Mouse (Mus musculus) gastrocnemius, postnatal 36 days (tissue): ENCODE data around the gene Whrn. TPM values are rescaled to one million over a fixed set of nuclear protein-coding genes. Genes with fewer than 3 reads are reported as not detected.
A peak's percentile ranks its signal among the peaks of the same experiment; 100 is the strongest.

Source experiments
- DNase-seq, 2 experiments: peaks; one replicate each; pipeline ENCODE4 v3.0.0; 2022
- intact Hi-C: fragments of 180-260 bp; cut with DNase I; formaldehyde crosslinking; loops from one replicate; pipeline ENCODE4 v1.15.1; 2025
- long read RNA-seq, 2 experiments: library from polyadenylated mRNA; stranded (forward); transcript quantifications; one replicate each; pipeline ENCODE4 v2.0.0; 2021
- total RNA-seq, 2 experiments: library from RNA; stranded (reverse); gene quantifications; 2 replicates each; pipeline ENCODE4 v1.2.3; 2021

The Whrn gene
- 1 to 10 TPM; 2.2 to 2.5 TPM for total RNA-seq
- long read RNA-seq, experiment 1, full-length matches to known transcripts: 1 of 2 reads
- long read RNA-seq, experiment 1, partial matches to known transcripts: 0 of 2 reads
- long read RNA-seq, experiment 1, other reads (novel, unspliced or antisense): 1 of 2 reads
- long read RNA-seq, experiment 2, partial matches to known transcripts: 1 of 2 reads
- long read RNA-seq, experiment 2, other reads (novel, unspliced or antisense): 1 of 2 reads

DNA sequence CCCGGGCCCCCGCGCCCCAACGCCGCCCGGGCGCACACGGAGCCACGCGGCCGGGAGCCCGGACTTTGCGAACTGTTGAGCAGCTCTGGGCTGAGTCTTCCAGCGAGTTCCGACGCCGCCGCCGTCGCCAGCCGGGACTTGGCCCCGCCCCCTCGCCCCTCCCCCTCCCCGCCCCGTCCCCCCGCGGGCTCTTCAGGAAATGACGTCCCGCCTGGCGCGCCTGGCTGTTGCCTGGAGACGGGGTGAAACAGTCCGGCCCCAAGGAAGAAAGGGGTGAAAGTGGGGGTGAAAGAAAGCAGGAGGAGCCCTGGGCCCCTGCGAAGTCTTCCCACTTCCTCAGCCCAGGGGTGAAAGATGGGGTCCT lies at the start of gene Whrn:
Gene Whrn (minus strand): TSS at position 77 of the 364 bp plus-strand sequence.
- DNase-seq: peak; percentile 58 to 66
- intact Hi-C loops: no loop called here

DNA sequence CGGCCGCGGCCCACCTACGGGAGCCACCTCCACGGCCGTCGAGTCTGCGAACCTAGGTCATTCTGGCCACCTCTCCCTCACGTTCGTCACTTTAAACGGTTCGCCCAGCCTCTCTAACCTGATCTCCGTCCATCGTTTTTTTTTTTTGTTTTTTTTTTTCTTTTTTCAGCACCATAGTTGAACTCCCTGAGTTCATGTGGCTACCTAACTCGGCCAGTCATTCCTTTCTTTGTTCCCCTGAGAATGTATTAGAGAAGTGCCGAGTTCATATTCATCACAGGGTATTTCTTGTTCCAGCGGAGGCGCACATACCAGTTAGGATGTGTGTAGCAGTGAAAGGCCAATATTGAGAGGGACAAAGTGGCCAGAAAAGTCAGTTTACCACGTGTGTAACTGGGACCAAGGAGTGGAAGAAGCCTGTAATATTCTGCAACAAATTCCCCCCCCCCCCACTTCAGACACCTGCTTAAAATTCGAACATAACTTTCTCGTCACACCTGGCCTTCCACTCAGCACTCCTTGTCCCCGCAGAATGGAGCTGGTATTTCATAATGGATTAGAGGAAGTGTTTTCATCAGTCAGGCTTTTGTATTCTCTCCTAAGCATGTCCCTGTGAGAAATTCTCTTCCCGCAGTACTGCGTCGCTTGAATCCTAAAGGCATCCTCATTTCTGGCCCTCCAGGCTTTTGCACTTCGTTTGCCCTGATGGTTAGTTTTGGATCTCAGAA lies 49.6 kb upstream of the Whrn start:
- no peak for DNase-seq

GRCm38 (mm10) chr4:63544494-63545230 lies 48.9 kb upstream of the Whrn start, which contains the start of gene Atp6v1g1:
TSS of gene Atp6v1g1 (plus strand) at chr4:63544772.
- peak; percentile 94 for DNase-seq
- intact Hi-C loops: no loop called here

More for the DNA sequence above, 49.6 kb upstream of the Whrn start:
- intact Hi-C loops: no loop called here

DNA sequence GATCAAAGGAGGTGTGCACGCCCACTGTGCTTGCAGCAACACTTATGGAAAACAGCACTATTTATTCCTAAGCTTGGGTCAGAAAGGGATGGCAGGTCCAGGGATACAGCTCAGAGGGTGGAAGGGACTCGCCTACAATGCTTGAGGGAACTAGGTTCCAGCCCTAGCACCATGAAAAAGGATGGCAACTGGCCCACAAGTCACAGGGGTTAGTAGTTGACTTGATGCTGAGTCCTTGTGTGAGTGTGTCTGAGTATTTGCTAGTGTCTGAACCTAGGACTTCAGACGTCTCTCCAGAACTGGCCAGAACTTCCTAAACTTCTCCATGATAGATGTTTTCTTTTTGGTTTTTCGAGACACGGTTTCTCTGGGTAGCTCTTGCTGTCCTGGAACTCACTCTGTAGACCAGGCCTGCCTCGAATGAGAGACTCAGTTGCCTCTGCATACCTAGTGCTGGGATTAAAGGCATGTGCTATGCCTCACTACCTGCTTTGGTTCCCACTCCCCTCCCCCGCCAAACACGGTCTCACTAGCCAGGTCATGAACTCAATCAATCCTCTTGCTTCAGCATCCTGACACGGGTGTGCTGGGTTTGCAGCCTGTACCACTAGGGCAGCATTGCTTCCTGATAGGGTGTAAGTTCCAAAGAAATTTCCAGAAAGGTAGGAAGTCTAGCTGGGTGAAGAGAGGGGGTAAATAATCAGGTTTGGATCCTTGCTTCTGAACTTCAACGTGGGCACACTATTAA lies 48.1 kb upstream of the Whrn start:
- intact Hi-C loops: no loop called here
- no peak for DNase-seq

DNA sequence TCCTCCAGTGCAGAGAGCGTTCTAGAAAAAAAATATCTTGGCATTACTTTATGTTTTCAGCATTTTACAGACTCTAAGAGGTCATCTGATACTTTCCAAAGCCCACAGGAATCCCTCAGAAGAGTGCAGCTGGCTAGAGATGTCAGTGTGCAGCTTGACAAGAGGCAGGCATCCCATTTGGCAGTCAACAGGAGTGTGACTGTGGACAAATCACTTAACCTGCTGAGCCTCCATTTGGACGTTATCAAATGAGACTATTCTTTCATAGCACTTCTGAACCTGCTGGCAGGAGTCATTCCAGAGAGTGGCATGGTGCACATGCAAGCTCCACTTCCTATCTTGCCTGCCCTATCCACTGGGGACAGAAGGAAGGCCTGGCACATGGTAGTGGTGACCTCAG lies 46.4 kb upstream of the Whrn start:
- no peak for DNase-seq
- intact Hi-C loops: no loop called here

- intact Hi-C loops: no loop called here
Measured at GRCm38 (mm10) chr4:63537602-63538001, 41.8 kb upstream of the Whrn start.

DNA sequence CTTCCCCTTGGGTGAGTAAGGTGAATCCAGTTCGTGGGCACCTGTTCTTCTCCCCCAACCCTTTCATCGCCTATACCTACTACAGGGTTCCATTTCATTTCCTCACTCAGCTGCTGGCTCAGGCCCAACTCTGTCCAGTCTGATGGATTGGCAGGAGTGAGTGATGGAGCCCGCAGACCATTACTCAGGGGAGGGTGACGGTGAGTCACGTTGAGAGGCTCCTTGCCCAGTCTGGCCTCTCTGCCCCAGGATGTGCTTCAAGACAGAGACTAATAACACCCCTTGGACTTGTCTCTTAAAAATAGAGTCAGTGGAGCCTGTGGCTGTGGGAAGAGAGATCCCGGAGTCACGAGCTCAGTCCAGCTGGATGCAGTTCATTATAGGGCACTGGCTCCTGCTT lies 34.6 kb upstream of the Whrn start:
- DNase-seq: no peak

More at GRCm38 (mm10) chr4:63537602-63538001, 41.8 kb upstream of the Whrn start:
- no peak for DNase-seq

DNA sequence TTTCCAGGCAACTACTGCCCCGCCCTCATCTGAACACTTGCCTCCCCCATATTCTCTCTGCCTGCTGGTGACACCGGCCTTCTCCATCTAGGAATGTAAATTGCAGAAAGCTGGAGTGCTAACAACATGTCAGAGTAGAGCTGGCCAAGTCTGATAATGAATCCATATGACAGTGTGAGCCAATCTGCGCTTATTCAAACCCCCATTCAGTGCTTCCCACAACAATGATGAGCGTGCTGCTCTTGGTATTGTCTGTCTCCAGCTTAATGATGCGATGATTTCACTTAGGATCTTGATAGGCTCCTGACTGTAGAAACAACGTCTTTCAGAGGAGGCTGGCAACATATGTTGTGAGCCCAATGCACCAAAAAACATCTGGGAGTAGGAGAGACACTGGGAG lies 33.2 kb upstream of the Whrn start:
- no peak for DNase-seq
- intact Hi-C loops: no loop called here

More for the DNA sequence above, 34.6 kb upstream of the Whrn start:
- intact Hi-C loops: no loop called here

DNA sequence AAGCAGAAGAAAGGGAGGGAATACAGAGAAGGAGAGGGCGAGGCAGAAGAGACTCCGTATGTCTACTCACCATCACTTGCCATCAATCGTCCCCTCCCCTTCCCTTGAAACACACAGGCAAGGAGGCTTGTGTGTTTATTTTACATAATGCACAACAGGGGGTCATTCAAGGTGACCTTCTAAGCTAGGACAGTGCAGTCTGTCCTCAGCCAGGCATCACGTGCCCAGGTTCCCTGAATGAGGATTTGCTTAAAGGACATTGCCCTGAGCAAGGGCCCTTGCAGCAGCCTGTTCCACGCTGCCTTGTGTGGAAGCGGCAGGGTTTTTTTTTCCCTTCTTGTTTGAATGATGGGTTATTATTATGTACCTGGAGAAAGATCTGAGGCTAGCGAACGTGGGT lies 29.7 kb upstream of the Whrn start:
- intact Hi-C loops: no loop called here

DNA sequence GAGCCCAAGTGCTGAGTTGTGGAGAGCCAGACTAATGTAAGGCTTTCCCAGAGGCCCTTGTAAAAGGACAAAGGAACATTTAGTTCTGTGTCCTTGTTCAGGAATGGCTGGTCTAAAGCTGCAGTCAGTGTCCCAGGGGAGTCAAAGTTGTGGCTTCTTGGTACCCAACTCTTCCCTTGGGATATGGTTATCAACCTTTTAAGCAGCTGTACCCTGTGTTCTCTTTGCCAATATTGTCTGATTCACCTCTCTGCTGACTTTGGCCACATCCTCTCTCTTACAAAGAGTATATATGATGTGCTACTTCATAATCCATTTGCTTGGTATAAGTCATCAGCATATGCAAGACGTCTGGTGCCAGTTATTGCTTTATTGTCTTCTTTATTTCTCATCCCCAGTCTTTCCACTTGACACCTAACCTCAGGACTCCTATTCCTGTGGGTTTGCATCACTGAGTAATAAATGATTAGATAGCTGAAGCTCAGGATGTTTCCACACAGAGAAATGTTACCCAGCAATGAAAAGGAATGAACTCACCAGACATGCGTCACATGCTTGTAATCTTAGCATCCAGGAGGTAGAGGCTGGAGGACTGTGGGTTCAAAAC lies 26.1 kb upstream of the Whrn start:
- no peak for DNase-seq
- intact Hi-C loops: no loop called here

More for the DNA sequence above, 29.7 kb upstream of the Whrn start:
- DNase-seq: no peak

GRCm38 (mm10) chr4:63515021-63515420 lies 19.2 kb upstream of the Whrn start:
- intact Hi-C loops: no loop called here

DNA sequence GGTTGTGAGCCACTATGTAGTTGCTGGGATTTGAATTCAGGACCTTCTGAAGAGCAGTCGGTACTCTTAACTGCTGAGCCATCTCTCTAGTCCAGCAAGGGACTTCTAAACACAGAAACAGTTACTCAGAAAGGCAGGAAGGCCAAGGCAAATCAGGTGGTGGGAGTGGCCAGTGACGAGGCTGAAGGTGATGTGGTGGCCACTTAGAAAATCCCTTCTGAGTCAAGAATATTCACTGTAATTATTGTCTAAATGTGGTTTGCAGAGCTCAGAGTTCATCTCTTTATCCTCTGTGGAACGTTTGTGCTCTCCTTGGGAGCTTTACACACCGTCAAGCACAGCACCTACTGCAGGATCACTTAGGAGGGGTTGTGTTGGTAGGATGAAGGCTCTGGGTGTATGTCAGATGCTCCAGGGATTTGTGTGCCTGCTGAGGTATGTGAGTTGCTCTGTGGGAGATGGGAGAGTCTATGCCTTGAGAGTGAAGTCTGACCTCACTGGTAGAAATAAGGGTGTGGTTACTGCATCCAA lies 18.7 kb upstream of the Whrn start:
- no peak for DNase-seq
- intact Hi-C loops: no loop called here

More at GRCm38 (mm10) chr4:63515021-63515420, 19.2 kb upstream of the Whrn start:
- no peak for DNase-seq

- no peak for DNase-seq
- intact Hi-C loops: no loop called here
Measured at GRCm38 (mm10) chr4:63512921-63513320, 17.1 kb upstream of the Whrn start.

GRCm38 (mm10) chr4:63508232-63508631 lies 12.4 kb upstream of the Whrn start:
- DNase-seq: peak; percentile 77 to 78
- intact Hi-C loops: loop anchor here (1.0 to 10.0 kb wide), 5 partner anchors 49 to 440 kb away; partner anchors contain the start of gene Tmem268

GRCm38 (mm10) chr4:63507478-63507877 lies 11.7 kb upstream of the Whrn start:
- intact Hi-C loops: loop anchor here (5.0 to 10.0 kb wide), 4 partner anchors 50 to 177 kb away; partner anchors contain the start of gene Tmem268

GRCm38 (mm10) chr4:63503949-63504348 lies 8.2 kb upstream of the Whrn start:
- intact Hi-C loops: loop anchor here (10.0 kb wide), 1 partner anchor 181 kb away; no protein-coding TSS in a partner anchor
- DNase-seq: no peak

More at GRCm38 (mm10) chr4:63507478-63507877, 11.7 kb upstream of the Whrn start:
- no peak for DNase-seq

DNA sequence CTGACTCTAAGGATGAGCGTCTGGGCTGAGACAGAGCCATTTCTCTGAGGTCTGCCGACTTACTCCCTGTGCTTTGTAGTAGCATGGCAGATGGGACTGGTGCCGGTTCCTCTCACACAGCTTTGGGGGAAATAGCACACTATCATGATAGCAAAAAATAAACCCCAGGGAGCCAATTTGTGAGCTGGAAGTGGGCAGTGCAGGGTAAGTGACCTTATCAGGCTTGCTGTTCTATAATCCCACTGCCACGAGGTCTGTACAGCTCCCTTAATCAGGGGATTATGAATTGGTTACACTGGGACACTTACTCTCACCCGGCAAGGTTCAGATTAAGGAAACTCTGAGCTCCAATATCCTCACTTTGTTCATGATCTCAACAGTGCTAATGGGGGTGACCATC lies 5.3 kb upstream of the Whrn start:
- intact Hi-C loops: loop anchor here (10.0 kb wide), 1 partner anchor 184 kb away; no protein-coding TSS in a partner anchor
- DNase-seq: no peak

DNA sequence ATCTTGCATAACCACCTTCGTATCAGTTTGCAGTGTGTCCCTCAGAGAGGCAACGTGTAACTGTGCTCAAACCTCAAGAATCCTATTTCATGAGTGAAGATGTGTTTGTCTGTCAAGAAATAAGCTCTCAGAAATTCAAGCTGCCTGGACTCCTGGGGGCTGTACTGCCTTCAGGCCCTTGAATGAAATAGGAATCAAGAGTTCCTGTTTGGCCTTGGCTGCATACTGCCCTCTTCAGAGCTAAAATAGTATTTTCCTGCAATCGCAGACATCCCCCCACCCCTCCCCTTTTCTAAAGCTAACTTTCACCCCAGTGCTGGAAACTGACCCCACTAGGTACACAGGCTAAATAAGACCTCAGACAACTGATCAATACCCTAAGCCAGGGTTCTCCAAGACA lies 2.6 kb upstream of the Whrn start:
- no peak for DNase-seq
- intact Hi-C loops: no loop called here

- DNase-seq: no peak
- intact Hi-C loops: no loop called here
Measured at GRCm38 (mm10) chr4:63496312-63496711, 521 bp upstream of the Whrn start.
